Mouse (Mus musculus): ENCODE measurements around the gene Suds3.

Suds3 gene

DNA sequence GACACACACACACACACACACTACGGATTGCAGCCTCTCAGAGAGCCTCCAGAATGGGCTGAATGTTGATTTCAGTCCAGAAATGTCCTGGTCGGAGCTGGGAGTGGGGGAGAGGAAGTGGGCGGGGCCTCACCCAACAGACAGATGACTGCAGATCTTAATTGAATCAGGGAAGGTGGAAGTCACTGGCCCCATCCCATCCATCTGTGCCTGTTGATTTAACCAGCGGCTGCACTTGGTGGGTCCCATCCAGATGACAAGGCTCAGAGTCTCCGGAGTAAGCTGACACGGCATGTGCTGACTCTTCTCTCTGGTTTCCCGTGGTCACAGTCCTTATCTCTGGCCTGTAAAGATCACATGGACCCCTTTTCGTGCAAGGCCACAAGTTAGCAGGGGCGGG lies 20.0 kb upstream of the Suds3 start:
- DNase-seq (ENCODE audit: low spot score), result no peak

DNA sequence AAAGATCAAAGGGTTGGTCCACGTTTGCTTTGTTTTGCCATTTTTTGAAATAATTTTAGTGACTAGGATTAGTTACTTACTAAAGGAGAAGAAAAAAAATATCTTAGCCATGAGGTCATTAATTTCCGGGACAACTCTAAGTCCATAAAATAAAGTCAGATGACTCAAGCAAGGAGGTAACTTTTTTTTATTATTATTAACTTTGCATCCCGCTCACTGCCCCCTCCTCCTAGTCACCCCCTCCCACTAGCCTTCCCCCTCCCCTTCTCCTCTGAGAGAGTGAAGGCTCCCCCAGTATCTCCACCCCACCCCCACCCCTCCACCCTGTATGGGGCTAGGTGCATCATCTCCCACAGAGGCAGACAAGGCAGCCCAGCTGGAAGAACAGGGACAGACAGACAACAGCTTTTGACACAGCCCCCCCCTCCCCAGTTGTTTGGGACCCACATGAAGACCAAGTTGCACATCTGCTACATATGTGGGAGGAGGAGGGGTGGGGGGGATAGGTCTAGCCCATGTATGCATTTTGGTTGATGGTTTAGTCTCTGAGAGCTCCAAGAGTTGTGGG lies 19.1 kb upstream of the Suds3 start:
- DNase-seq (ENCODE audit: low spot score), result no peak

DNA sequence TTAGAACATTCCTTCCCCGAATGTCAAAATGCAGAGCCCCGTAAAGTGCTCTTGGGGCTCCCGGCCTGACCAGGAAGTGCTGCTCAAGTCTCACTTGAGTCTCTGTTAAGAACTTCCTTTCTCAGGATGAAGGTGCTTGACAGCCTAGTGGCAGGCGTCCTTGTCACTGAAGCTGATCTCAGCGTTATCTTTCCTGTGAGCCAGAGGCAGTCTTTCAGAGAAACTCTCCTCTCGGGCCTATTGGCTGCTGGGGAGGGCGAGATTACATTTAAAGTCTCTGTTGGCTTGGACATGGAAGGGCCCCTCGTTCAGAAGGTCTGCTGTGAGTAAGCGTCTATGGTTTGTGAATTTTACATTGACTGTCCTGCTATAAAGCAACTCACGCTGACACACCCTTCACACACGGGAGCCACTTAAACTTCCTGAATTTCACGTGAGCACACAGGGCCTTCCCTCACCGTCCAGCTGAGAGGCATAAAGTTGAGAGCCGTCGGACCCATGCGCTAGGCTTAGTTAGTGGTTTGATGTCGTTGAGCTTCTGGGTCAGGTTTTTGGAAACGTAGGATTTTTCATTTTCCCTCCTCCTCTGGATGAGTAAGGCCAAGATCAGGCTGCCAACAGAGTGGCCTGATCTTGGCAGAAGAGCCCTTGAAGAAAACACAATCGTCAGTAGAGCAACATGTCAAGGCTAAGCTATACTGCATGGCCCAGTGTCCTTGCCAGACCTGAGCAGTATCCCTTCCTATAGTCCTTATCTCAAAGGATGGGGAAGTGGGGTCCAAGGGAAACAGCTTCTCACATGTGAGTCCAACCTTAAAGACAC lies 18.4 kb upstream of the Suds3 start:
- no peak for DNase-seq (ENCODE audit: low spot score)

DNA sequence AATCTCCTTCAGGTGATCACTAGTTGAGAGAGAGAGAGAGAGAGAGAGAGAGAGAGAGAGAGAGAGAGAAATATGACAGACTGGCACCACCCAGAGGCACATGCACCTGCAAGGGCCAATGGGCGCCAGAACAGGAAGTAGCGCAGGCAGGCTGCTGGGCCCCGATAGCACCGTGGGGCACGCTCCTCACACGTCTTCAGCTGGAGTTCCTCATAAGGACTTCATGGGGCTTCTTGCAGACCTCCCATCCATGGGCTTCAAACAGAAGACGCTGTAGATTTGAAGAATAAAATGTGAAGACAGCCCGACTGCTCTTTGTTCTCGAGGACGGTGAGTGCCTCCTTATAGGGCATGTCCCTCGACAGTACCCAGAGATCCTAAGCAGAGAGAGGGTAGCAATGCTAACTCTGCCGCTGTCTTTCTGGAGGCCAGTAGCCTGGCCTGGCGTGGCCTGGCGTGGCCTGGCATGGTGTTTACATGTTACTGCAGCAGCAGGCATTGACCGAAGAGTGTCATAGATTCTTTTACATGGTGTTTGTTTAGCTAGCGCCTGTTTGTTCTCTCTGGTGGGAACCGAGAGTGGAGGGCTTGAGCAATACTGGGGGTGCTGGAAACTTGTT lies 17.6 kb upstream of the Suds3 start:
- DNase-seq (ENCODE audit: low spot score), result no peak

DNA sequence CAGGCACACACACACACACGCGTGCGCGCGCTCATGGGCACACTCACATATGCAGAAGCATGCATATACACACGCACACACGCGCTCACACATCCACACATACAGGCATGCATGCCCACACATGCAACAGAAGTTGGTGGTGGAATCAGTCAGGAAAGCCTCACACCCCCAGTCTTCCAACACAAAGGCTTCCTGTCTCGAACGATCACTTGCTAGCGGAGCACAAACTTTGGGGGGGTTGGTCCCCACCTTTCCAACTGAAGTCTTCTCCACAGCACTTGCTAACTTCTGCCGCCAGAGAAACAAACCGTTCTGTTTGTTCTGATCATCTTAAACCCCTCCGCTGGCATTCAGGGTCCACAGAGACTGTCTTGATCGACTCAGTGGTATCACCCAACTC lies 14.8 kb upstream of the Suds3 start:
- DNase-seq (ENCODE audit: low spot score), result no peak

DNA sequence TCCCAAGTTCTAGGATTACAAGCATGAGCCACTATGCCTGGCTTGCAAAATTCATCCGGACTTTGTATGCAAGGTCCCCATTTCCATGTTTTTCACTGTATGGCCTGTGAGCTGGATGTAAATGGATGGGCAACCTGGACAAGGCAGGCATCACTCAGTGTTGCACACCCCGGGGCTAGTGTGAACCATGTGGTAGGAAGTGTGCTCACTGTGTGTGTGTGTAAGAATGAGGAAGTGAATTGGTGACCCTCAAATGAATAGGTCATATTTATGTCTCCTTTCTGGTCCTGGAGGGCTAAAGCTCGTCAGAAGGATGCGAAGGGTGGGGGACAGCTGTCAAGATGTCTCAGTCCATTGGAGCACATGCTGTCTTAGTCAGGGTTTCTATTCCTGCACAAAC lies 11.1 kb upstream of the Suds3 start:
- DNase-seq (ENCODE audit: low spot score), result no peak

DNA sequence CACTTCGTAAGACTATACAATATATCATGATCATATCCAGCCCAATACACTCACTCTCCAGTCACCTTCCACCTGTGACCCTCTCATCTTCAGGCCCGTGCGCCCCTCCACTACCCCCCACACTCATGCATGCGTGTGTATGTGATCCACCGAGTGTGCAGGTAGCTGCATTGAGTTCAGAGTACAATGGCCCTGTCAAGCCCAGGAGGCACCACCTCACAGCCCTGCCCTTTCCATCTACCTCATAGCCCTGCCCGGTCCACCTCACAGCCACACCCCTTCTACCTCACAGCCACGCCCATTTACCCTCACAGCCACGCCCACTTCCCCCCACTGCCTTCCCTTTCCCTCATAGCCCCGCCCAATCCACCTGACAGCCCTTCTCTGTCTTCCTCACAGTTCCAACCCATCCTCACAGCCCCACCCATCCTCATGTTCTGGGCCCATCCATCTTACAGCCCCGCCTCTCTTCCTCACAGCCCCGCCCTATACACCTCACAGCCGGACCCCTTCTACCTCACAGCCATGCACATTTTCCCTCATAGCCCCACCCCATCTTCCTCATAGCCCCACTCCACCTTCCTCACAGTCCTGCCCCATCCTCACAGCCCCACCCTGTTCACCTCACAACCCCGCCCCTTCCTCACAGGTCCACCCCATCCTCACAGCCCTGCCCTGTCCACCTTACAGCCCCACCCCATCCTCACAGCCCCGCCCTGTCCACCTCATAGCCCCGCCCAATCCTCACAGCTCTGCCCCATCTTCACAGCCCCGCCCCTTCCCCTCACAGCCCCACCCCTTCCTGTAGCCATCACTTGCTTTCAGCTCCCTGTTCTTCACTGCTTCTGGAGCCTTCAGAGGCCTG lies 9.8 kb upstream of the Suds3 start:
- DNase-seq (ENCODE audit: low spot score), result no peak

DNA sequence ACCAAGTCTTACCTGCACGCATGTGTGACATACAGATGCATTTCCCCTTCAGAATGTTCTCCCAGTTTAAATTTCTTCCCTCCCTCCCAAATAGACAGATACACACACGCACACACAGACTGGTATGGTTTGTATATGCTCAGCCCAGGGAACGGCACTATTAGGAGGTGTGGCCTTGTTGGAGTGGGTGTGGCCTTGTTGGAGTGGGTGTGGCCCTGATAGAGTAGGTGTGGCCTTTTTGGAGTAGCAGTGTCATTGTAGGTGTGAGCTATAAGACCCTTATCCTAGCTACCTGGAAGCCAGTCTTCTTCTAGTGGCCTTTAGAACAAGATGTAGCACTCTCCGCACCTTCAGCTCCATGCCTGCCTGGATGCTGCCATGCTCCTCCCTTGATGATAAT lies 7.9 kb upstream of the Suds3 start:
- DNase-seq (ENCODE audit: low spot score), result no peak

DNA sequence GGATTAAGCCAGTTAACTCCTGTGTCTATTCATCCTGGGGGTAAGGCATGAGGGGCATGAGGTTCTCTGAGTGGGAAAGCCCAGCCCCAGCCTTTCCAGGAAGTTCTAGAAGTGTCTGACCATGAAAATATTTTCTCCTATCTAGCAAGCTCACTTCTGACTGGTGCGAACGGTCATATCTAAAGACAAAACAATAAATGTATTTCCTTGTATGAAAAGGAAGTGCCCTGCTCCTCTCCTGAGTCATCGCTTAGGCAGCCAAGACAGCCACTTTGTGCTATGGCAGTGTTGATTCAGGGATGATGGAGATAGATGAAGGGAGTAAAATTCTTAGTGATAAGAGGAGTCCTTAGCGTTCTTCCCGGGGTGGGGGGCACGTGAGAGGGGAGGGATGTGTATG lies 7.2 kb upstream of the Suds3 start:
- DNase-seq (ENCODE audit: low spot score), result no peak

DNA sequence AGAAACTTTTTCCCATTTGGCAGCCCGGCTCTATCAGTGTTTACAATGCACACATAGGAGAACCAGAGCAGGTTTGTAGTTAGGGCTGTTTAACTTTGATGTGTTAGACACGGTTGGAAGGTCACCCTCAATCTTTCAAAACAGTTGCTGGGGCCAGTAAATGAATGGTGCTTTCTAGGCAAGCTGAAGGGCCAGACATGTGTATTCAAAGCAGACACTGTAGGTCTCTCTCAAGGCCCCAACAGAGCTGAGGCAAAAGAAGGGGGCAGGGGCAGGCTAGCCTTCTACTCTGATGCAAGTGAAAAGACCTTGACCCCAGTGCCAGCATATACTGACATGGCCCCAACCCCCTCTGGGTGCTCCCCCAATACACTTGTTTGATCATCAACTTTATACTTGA lies 5.7 kb upstream of the Suds3 start:
- no peak for DNase-seq (ENCODE audit: low spot score)

DNA sequence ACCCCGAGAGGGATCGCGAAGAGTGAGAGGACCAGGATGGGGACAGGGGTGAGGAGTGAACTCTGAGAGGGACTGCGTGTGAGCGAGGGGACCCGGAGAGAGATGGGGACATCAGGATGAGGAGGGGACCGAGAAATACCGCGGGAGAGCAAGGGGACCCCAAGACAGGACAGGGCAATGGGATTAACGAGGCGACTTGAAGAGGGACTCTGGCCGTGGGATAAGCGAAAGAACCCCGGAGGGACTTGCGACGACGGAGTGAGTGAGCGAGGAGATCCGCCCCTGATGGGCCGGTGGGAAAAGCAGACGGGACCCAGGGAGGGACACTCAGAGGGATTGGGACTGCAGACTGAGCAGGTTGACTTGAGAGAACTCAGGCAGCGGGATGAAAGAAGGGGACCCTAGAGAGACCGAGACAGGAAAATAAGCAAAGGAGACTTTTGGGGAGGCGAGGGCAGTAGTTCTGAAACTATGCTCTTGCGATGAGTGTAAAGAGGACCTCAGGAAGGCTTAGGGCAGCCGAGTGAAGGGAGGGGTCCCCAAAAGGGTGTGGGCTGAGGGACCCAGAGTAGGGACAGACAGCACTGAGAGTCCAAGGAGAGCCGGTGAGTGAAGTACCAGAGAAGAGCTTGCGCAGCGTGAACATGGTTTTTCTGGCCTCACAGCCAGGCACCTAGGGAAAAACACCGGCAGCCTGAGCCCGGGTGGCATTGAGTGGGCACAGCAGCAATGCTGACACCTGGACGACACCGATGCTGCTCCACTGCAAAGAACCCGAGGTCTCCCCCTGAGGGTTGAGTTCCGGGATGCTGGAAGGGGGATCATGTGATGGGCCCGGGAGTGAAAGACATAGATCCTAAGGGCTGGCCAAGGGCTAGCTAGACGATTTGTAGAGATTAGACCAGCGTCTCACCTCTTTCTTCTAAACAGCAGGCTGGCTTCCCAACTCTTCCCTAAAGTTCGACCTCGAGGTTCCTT lies 4.9 kb upstream of the Suds3 start:
- no peak for DNase-seq (ENCODE audit: low spot score)

DNA sequence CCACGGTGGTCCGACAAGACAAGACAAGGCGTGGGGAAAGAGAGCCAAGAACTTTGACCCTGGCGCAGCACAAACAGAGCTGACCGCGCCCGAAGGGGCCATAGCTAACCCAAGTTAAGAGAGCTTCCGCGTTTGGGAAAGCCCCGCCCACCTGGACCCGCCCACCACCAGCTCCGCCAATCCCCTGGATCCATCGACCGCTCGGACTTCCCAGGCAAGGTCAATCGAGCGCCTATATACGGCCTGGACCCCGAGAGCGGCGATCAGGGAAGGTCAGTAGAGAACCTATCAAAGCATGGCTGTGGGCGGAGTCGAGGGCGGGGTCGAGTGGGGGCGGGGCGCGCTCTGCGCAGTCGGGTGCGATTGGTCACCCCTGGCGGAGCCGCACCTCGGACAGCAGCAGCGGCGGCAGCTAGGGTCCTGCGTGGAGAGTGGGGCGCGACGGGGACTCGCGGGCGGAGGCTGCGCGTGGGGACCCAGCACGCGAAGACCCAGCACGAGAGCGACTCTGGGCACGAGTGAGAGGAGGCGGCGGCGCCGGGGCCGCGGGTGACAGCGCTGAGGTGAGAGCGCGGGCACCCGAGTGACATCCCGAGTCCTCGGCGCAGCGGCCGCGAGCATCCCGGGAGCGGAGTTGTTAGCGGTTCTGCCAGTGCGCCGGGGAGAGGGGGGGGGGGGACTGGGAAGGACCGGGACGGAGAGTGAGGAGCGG lies 4.0 kb upstream of the Suds3 start, which contains the start of gene Taok3:
Gene Taok3, plus strand, starts transcription at position 353 of the 712 bp plus-strand sequence.
- DNase-seq (ENCODE audit: low spot score), result peak; percentile 96

DNA sequence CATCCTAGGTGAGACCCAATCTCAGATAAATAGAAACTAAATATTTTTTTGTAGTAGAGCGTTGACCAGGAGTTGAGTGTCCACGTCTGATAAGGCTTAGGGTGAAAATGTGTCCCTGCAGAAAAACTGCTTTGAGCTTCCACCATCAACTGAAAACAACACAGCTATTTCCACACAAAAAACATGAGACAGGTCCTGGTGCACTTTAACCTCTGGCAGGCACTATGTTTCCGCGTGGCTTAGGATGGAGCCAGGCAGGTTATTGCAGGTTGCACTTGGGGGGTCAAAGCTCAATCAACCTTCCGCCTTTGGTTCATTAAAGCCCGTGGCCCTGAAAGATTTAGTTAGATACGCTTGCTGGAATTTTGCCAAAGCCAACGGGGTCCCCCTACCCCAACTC lies 2.9 kb upstream of the Suds3 start:
- DNase-seq (ENCODE audit: low spot score), result no peak

DNA sequence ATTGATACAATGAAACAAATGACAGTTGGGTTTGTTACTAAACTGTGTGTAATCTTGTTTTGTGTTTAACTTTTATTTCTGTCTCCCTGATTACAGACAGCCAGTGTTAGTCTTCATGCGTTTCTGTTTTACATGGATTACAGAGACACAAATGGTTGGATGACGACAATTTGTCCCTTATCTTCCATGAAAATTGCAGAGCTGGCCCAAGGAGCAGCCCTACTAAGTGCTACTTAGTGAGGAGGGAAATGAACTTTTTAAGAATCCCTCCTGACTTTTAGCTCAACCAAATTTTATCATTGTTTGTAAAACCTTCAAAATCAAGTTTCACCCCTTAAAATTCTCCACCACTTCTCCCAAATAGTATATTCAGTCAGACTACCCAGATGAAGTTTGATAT lies 2.3 kb upstream of the Suds3 start:
- DNase-seq (ENCODE audit: low spot score), result no peak

DNA sequence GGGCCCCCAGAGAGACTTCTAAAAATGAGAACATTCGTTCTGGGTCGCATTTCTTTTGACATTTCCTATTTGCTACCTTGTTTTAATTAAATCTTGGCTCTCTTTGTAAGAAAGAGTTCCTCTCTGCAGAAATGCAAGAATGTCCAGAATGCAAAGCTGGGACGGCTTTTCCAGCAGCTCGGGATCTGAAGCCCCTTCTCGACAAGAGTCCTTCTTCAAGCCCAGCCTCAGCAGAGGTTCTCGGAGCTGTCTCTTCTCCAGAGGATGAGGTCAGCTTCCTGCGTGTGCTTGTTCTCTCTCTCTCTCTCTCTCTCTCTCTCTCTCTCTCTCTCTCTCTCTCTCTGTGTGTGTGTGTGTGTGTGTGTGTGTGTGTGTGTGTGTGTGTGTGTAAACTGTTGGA lies 1.8 kb upstream of the Suds3 start:
- DNase-seq (ENCODE audit: low spot score), result no peak

DNA sequence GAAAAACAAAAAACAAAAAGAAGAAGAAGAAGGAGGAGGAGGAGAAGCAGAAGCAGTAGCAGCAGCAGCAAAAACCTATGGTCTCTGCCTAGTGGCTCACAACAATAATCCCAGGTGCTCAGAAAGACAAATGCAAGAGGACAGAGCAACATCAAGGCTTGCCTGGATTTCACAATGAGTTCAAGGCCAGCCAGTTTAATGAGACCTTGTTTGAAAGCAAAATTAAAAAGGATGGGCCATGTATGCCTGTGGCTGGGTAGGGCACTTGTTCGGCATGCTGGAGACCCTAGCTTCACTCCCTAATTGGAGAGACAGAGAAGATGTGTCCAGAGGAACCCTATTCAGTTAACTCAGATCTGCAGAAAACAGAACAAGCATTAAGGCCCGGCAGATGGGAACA lies 1.3 kb upstream of the Suds3 start:
- no peak for DNase-seq (ENCODE audit: low spot score)

DNA sequence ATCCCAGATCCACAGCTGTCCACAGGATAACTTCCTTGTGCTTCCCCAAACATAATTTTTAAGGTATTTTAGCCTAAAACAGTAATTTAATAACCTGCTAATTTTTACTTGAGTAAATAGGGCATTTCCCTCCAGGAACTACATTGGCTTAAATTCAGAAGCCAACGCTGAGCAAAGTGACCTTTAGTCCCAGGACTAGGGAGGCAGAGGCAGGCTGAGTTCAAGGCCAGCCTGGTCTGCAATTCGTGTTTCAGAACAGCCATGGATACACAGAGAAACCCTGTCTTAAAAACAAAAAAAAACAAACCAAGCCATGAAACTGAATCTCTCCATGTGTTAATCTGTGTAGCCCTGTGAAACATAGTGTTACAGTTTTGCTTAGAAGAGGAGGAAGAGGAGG lies 747 bp upstream of the Suds3 start:
- DNase-seq (ENCODE audit: low spot score), result no peak

DNA sequence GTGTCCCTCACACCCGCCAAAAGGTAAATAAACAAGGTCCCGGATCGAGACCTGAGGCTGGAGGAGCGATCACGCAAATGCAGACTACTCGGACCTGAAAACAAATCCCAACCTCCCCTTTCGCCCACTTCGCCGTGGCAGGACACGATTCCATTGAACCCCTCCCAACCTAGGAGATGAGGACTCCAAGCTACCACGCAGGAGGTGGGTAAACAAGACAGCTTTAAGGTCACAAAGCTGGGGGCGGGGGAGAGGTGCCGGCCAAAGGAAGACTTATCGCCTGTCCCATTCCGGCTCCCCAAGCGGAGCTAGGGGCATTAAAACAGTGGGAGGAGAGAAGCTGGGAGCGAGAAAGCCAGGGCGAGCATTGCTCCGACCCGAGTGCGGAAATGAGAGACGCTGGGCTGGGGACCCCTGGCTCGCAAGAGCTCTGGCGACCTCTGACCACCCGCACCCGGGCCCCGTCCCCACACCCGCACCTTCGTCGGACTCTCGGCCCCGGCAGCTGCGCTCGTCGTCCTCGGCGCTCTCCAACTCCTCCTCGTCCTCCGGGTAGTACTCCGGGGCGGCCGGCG lies 633 bp downstream of the Suds3 start:
- no peak for DNase-seq (ENCODE audit: low spot score)

DNA sequence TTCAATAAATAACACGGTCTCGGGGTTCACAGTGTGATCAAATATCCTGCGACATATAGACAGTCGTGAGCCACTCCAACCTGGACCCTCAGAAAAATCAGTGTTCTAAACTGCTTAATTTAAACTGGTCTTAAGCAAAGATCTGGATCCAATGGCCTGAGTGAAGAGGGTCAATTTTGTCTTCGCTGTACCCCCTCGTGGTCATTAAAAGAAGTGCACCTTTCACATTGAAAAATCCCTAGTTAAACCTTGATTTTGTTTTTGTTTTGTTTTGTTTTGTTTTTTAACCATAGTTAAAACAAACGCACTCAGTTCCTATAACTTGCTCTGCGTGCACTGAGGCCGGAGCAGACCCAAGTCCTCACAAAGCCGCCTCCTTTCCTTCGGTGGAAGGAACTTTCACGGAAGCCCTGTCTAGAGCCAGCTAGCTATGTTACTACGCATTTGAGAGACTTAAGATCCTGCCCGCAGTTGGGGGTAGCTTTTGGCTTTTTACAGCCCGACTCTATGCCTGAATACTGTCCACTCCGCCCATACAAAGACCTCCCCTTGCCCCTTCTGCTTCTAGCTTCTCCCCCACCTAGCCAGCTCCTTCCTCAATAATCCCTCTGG lies 1.2 kb downstream of the Suds3 start:
- DNase-seq (ENCODE audit: low spot score), result no peak

DNA sequence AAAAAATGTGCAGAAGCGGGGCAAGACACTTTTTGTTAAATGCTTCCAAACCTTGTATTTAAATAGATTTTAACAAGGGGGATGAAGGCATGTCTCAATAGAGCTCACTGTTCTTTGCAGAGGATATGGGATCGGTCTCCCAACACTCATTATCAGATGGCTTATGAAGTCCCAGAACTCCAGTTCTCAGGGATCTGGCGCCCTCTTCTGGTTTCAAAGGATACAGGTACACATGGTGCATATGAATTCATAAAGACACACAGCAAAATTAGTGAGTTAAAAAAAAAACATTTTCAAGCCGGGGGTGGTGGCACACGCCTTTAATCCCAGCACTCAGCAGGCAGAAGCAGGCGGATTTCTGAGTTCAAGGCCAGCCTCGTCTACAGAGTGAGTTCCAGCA lies 2.6 kb downstream of the Suds3 start:
- no peak for DNase-seq (ENCODE audit: low spot score)

All from left cerebral cortex, adult 11 months (tissue).